Mouse (Mus musculus): ENCODE data around the gene Eef1g.

The Eef1g gene

GRCm38 (mm10) chr19:9023021-9023778 is 56.4 kb downstream of the Eef1g start:
- DNase-seq (ENCODE audit: extremely low spot score, low spot score), result no peak

GRCm38 (mm10) chr19:9025562-9026257 is 58.9 kb downstream of the Eef1g start:
- no peak for DNase-seq (ENCODE audit: extremely low spot score, low spot score)

- no peak for DNase-seq (ENCODE audit: extremely low spot score, low spot score)
Measured at GRCm38 (mm10) chr19:9026634-9027033, 59.8 kb downstream of the Eef1g start.

- DNase-seq (ENCODE audit: extremely low spot score, low spot score), result no peak
Measured at GRCm38 (mm10) chr19:9027795-9028194, 61.0 kb downstream of the Eef1g start.
